Mouse (Mus musculus): Measurements from ENCODE around the gene Phf20. TPM values are rescaled to one million over a fixed set of nuclear protein-coding genes. Genes with fewer than 3 reads are reported as not detected.
A peak's percentile ranks its signal among the peaks of the same experiment; 100 is the strongest.

Gene Phf20
- polyA plus RNA-seq, 1 experiment from 2014 or later = 46.5 TPM

- peaks cover 22% of the 10 kb centered on the region for H3K36me3 ChIP-seq (ENCODE audit: control insufficient read depth, insufficient read depth)
- H3K27ac ChIP-seq (ENCODE audit: low read length) = no peak overlapping the region
- H3K9me3 ChIP-seq (replicated peaks; ENCODE audit: control insufficient read depth, low read length) = no peaks in the 10 kb centered on the region
- no peaks in the 10 kb centered on the region for H3K4me1 ChIP-seq (ENCODE audit: control insufficient read depth, insufficient read depth, low read length)
- ATAC-seq (replicated peaks; ENCODE audit: extremely low read depth, insufficient read depth, low FRiP score) = no peak
- no peaks in the 10 kb centered on the region for H3K27me3 ChIP-seq (ENCODE audit: control insufficient read depth, insufficient read depth, low read length)
- no peak overlapping the region for H3K9ac ChIP-seq (ENCODE audit: low read length)
- no peak overlapping the region for H3K4me2 ChIP-seq (ENCODE audit: low read depth, low read length)
- no peak overlapping the region for H3K4me3 ChIP-seq (ENCODE audit: low read length)
These were observed 54.5 kb downstream of the Phf20 start for GRCm38 (mm10) chr2:156250761-156251160.

- 100% methylated on average over 1 of the region's 1 CpGs for WGBS
- H3K36me3 ChIP-seq (ENCODE audit: control insufficient read depth, insufficient read depth) = peaks cover 24% of the 10 kb centered on the region
These were observed 55.0 kb downstream of the Phf20 start for GRCm38 (mm10) chr2:156251291-156251690.

GRCm38 (mm10) chr2:156257051-156257450, 60.8 kb downstream of the Phf20 start:
- H3K27ac ChIP-seq (ENCODE audit: low read length) = peak overlapping the region; percentile 76
- H3K4me3 ChIP-seq (ENCODE audit: low read length) = no peak overlapping the region
- no peaks in the 10 kb centered on the region for H3K27me3 ChIP-seq (ENCODE audit: control insufficient read depth, insufficient read depth, low read length)
- peaks cover 31% of the 10 kb centered on the region for H3K36me3 ChIP-seq (ENCODE audit: control insufficient read depth, insufficient read depth)
- no peak overlapping the region for H3K4me2 ChIP-seq (ENCODE audit: low read depth, low read length)
- H3K9ac ChIP-seq (ENCODE audit: low read length) = no peak overlapping the region
- peaks cover 25% of the 10 kb centered on the region for H3K4me1 ChIP-seq (ENCODE audit: control insufficient read depth, insufficient read depth, low read length)
- ATAC-seq (replicated peaks; ENCODE audit: extremely low read depth, insufficient read depth, low FRiP score) = peak; percentile 45; the same call in 1 of the 2 replicates
- H3K9me3 ChIP-seq (replicated peaks; ENCODE audit: control insufficient read depth, low read length) = no peaks in the 10 kb centered on the region
- WGBS = 47% methylated on average over 2 of the region's 2 CpGs

More at GRCm38 (mm10) chr2:156251291-156251690, 55.0 kb downstream of the Phf20 start:
- Histone ChIP-seq H3K9me3 (replicated peaks; ENCODE audit: control insufficient read depth, low read length) (no peaks in the 10 kb centered on the region), H3K4me3 (ENCODE audit: low read length) (no peak overlapping the region), H3K4me1 (ENCODE audit: control insufficient read depth, insufficient read depth, low read length) (no peaks in the 10 kb centered on the region), H3K4me2 (ENCODE audit: low read depth, low read length) (no peak overlapping the region), H3K27ac (ENCODE audit: low read length) (no peak overlapping the region), H3K27me3 (ENCODE audit: control insufficient read depth, insufficient read depth, low read length) (no peaks in the 10 kb centered on the region), H3K9ac (ENCODE audit: low read length) (no peak overlapping the region)
- no peak for ATAC-seq (replicated peaks; ENCODE audit: extremely low read depth, insufficient read depth, low FRiP score)

- H3K27me3 ChIP-seq (ENCODE audit: control insufficient read depth, insufficient read depth, low read length) = no peaks in the 10 kb centered on the region
- H3K9me3 ChIP-seq (replicated peaks; ENCODE audit: control insufficient read depth, low read length) = no peaks in the 10 kb centered on the region
- peaks cover 21% of the 10 kb centered on the region for H3K36me3 ChIP-seq (ENCODE audit: control insufficient read depth, insufficient read depth)
- WGBS = 46% methylated on average over 11 of the region's 11 CpGs
- peak overlapping the region; percentile 25; the same call in 1 of the 2 replicates for H3K4me2 ChIP-seq (ENCODE audit: low read depth, low read length)
- H3K9ac ChIP-seq (ENCODE audit: low read length) = no peak overlapping the region
- peak overlapping the region; percentile 76 for H3K27ac ChIP-seq (ENCODE audit: low read length)
- no peak overlapping the region for H3K4me3 ChIP-seq (ENCODE audit: low read length)
- peaks cover 25% of the 10 kb centered on the region for H3K4me1 ChIP-seq (ENCODE audit: control insufficient read depth, insufficient read depth, low read length)
- no peak for ATAC-seq (replicated peaks; ENCODE audit: extremely low read depth, insufficient read depth, low FRiP score)
These were observed 61.9 kb downstream of the Phf20 start for GRCm38 (mm10) chr2:156257922-156258761.

GRCm38 (mm10) chr2:156260968-156261367, 64.7 kb downstream of the Phf20 start:
- H3K9me3 ChIP-seq (replicated peaks; ENCODE audit: control insufficient read depth, low read length) = no peaks in the 10 kb centered on the region
- H3K4me3 ChIP-seq (ENCODE audit: low read length) = no peak overlapping the region
- no peak overlapping the region for H3K9ac ChIP-seq (ENCODE audit: low read length)
- peaks cover 25% of the 10 kb centered on the region for H3K4me1 ChIP-seq (ENCODE audit: control insufficient read depth, insufficient read depth, low read length)
- H3K27ac ChIP-seq (ENCODE audit: low read length) = no peak overlapping the region
- no peak for ATAC-seq (replicated peaks; ENCODE audit: extremely low read depth, insufficient read depth, low FRiP score)
- H3K27me3 ChIP-seq (ENCODE audit: control insufficient read depth, insufficient read depth, low read length) = no peaks in the 10 kb centered on the region
- WGBS = 91% methylated on average over 2 of the region's 2 CpGs
- H3K4me2 ChIP-seq (ENCODE audit: low read depth, low read length) = no peak overlapping the region
- peaks cover 15% of the 10 kb centered on the region for H3K36me3 ChIP-seq (ENCODE audit: control insufficient read depth, insufficient read depth)

- Histone ChIP-seq H3K4me3 (ENCODE audit: low read length) (no peak overlapping the region), H3K9me3 (replicated peaks; ENCODE audit: control insufficient read depth, low read length) (no peaks in the 10 kb centered on the region), H3K27me3 (ENCODE audit: control insufficient read depth, insufficient read depth, low read length) (no peaks in the 10 kb centered on the region), H3K4me2 (ENCODE audit: low read depth, low read length) (no peak overlapping the region), H3K4me1 (ENCODE audit: control insufficient read depth, insufficient read depth, low read length) (peaks cover 8% of the 10 kb centered on the region), H3K9ac (ENCODE audit: low read length) (no peak overlapping the region), H3K27ac (ENCODE audit: low read length) (no peak overlapping the region), H3K36me3 (ENCODE audit: control insufficient read depth, insufficient read depth) (peaks cover 17% of the 10 kb centered on the region)
- ATAC-seq (replicated peaks; ENCODE audit: extremely low read depth, insufficient read depth, low FRiP score) = no peak
- WGBS = 81% methylated on average over 4 of the region's 4 CpGs
These were observed 67.1 kb downstream of the Phf20 start for GRCm38 (mm10) chr2:156263204-156263893.

GRCm38 (mm10) chr2:156267636-156268035, 71.4 kb downstream of the Phf20 start:
- no peak overlapping the region for H3K4me2 ChIP-seq (ENCODE audit: low read depth, low read length)
- no peaks in the 10 kb centered on the region for H3K4me1 ChIP-seq (ENCODE audit: control insufficient read depth, insufficient read depth, low read length)
- no peaks in the 10 kb centered on the region for H3K9me3 ChIP-seq (replicated peaks; ENCODE audit: control insufficient read depth, low read length)
- 91% methylated on average over 9 of the region's 9 CpGs for WGBS
- H3K27ac ChIP-seq (ENCODE audit: low read length) = no peak overlapping the region
- H3K27me3 ChIP-seq (ENCODE audit: control insufficient read depth, insufficient read depth, low read length) = no peaks in the 10 kb centered on the region
- no peak for ATAC-seq (replicated peaks; ENCODE audit: extremely low read depth, insufficient read depth, low FRiP score)
- no peak overlapping the region for H3K9ac ChIP-seq (ENCODE audit: low read length)
- H3K36me3 ChIP-seq (ENCODE audit: control insufficient read depth, insufficient read depth) = 0 out of 2 replicates have a peak, but pooled peaks cover 2% of the 10 kb centered on the region
- H3K4me3 ChIP-seq (ENCODE audit: low read length) = no peak overlapping the region

GRCm38 (mm10) chr2:156272553-156272952, 76.3 kb downstream of the Phf20 start:
- H3K27ac ChIP-seq (ENCODE audit: low read length) = no peak overlapping the region
- no peaks in the 10 kb centered on the region for H3K4me1 ChIP-seq (ENCODE audit: control insufficient read depth, insufficient read depth, low read length)
- H3K36me3 ChIP-seq (ENCODE audit: control insufficient read depth, insufficient read depth) = peaks cover 14% of the 10 kb centered on the region
- H3K9ac ChIP-seq (ENCODE audit: low read length) = no peak overlapping the region
- H3K4me3 ChIP-seq (ENCODE audit: low read length) = no peak overlapping the region
- H3K27me3 ChIP-seq (ENCODE audit: control insufficient read depth, insufficient read depth, low read length) = no peaks in the 10 kb centered on the region
- ATAC-seq (replicated peaks; ENCODE audit: extremely low read depth, insufficient read depth, low FRiP score) = no peak
- no peaks in the 10 kb centered on the region for H3K9me3 ChIP-seq (replicated peaks; ENCODE audit: control insufficient read depth, low read length)
- H3K4me2 ChIP-seq (ENCODE audit: low read depth, low read length) = no peak overlapping the region
- 75% methylated on average over 6 of the region's 6 CpGs for WGBS
